Mouse (Mus musculus) limb, embryonic 15.5 days (tissue): Measurements from ENCODE around the gene Pabpc6. TPM values are rescaled to one million over a fixed set of nuclear protein-coding genes. Genes with fewer than 3 reads are reported as not detected.

ENCODE experiments used
- ATAC-seq: fragments of 200-750 bp; cut with Nextera tagmentation; 2 replicates; pipeline ENCODE4 v1.8.0; 2017; ENCODE audit warnings: low read depth, moderate TSS enrichment; ENCODE audit not compliant: insufficient number of reproducible peaks, low FRiP score, low TSS enrichment
- H3K27ac ChIP-seq: fragments of 300-500 bp; sonication (generic); 2 replicates; pipeline ENCODE4 v1.5.1; 2015; ENCODE audit warnings: moderate library complexity, mild to moderate bottlenecking, inconsistent platforms
- H3K27me3 ChIP-seq: fragments of 300-500 bp; sonication (generic); 2 replicates; pipeline ENCODE4 v1.6.1; 2015; ENCODE audit warnings: inconsistent platforms
- H3K36me3 ChIP-seq: fragments of 300-500 bp; sonication (generic); 2 replicates; pipeline ENCODE4 v1.6.1; 2015; ENCODE audit warnings: inconsistent platforms
- H3K4me1 ChIP-seq: fragments of 300-500 bp; sonication (generic); 2 replicates; pipeline ENCODE4 v1.6.1; 2015; ENCODE audit warnings: inconsistent platforms
- H3K4me2 ChIP-seq: fragments of 300-500 bp; sonication (generic); 2 replicates; pipeline ENCODE4 v1.6.1; 2015; ENCODE audit warnings: mild to moderate bottlenecking, inconsistent platforms
- H3K4me3 ChIP-seq: fragments of 300-500 bp; sonication (generic); 2 replicates; pipeline ENCODE4 v1.5.1; 2015; ENCODE audit warnings: mild to moderate bottlenecking, inconsistent platforms
- H3K9ac ChIP-seq: fragments of 300-500 bp; sonication (generic); 2 replicates; pipeline ENCODE4 v1.6.1; 2015; ENCODE audit warnings: inconsistent platforms
- H3K9me3 ChIP-seq: fragments of 300-500 bp; sonication (generic); 2 replicates; pipeline ENCODE4 v1.6.1; 2016; ENCODE audit warnings: inconsistent platforms
- WGBS: fragments of 180-500 bp; shearing (Covaris S2); methylation state at CpG from one replicate; pipeline ENCODE4 v1.1.7; 2015; 5-methylcytosine and 5-hydroxymethylcytosine counted together
- polyA plus RNA-seq: library from polyadenylated mRNA; unstranded; fragments of >200 nt; fragmentation: Nextera tagmentation; extraction: Ambion mirVana; gene quantifications from 2 replicates; pipeline ENCODE4 v1.2.1, GENCODE M21; 2015

The Pabpc6 gene
- polyA plus RNA-seq, 1 experiment from 2014 or later: not detected

DNA sequence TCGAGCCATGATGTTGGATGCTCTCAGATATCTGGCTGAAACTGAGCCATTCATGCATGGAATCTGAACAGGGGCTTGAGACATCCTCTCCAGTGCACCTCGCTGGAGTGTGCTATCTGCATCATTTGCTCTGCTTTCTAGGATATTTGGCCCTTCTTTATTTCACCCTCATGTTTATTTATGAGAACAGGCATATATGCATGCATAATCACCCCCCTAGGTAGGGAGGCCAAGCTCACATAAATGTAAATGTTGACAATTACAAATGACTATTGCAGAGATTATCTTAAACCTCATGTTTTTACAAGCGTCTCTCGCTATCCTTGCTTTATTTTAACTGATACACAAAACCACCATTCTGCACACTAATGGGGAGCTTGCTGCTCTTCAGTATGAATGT lies 21.9 kb downstream of the Pabpc6 start:
- H3K4me3 ChIP-seq: no peak overlapping the region
- no peak overlapping the region for H3K9ac ChIP-seq
- no peak for ATAC-seq
- H3K36me3 ChIP-seq: no peaks in the 10 kb centered on the region
- WGBS: 78% methylated on average over 4 of the region's 4 CpGs
- H3K27ac ChIP-seq: no peak overlapping the region
- H3K4me2 ChIP-seq: no peak overlapping the region
- no peaks in the 10 kb centered on the region for H3K4me1 ChIP-seq
- no peaks in the 10 kb centered on the region for H3K27me3 ChIP-seq
- no peaks in the 10 kb centered on the region for H3K9me3 ChIP-seq

DNA sequence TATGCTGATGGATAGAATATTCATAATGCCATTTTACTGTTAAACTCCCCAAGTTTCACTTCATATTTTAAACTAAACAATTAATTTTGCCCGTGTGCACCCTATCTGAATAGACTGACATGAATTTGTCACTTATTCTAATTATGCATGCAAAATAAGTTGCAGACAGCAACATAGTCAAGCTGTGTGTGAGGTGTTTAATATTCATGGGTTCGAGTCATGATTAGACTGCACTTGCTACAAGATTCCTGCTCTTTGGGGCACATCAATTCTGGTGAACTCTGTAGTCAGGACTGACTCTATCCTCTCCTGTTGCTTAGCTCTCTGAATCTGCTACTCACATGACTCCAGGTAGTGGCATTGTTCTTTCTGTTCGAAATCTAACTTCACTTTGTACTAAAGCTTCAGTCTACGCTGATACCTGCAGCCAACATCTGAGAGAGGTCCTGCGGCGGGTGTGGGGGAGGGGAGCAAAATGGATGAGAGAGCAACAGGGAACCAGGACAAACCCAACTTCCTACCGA lies 25.8 kb downstream of the Pabpc6 start:
- no peak overlapping the region for H3K27ac ChIP-seq
- ATAC-seq: no peak
- no peaks in the 10 kb centered on the region for H3K36me3 ChIP-seq
- no peak overlapping the region for H3K4me2 ChIP-seq
- no peak overlapping the region for H3K4me3 ChIP-seq
- H3K9ac ChIP-seq: no peak overlapping the region
- H3K4me1 ChIP-seq: no peaks in the 10 kb centered on the region
- no peaks in the 10 kb centered on the region for H3K27me3 ChIP-seq
- WGBS: 82% methylated on average over 7 of the region's 7 CpGs
- no peaks in the 10 kb centered on the region for H3K9me3 ChIP-seq

DNA sequence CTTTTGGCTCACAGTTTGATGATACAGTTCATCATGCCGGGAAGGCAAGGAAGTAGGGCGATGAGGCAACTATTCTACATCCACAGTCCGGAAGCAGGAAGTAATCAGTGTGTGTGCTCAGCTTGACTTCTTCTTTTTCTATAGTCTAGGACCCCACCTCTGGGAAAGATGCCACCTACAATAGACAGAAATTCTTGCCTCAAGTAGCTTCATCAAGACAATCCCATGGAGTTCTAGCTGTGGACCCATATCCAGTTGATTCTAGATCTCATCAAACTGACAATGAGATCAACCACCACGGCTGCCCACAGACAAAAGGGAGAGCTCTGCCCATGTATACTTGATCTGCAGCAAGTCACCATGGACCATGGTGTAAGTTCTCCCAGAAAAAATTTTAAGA lies 32.5 kb downstream of the Pabpc6 start:
- Histone ChIP-seq H3K36me3 (no peaks in the 10 kb centered on the region), H3K27ac (no peak overlapping the region), H3K27me3 (no peaks in the 10 kb centered on the region), H3K4me1 (no peaks in the 10 kb centered on the region), H3K4me3 (no peak overlapping the region), H3K4me2 (no peak overlapping the region), H3K9ac (no peak overlapping the region), H3K9me3 (no peaks in the 10 kb centered on the region)
- WGBS: 91% methylated on average over 4 of the region's 4 CpGs
- no peak for ATAC-seq

DNA sequence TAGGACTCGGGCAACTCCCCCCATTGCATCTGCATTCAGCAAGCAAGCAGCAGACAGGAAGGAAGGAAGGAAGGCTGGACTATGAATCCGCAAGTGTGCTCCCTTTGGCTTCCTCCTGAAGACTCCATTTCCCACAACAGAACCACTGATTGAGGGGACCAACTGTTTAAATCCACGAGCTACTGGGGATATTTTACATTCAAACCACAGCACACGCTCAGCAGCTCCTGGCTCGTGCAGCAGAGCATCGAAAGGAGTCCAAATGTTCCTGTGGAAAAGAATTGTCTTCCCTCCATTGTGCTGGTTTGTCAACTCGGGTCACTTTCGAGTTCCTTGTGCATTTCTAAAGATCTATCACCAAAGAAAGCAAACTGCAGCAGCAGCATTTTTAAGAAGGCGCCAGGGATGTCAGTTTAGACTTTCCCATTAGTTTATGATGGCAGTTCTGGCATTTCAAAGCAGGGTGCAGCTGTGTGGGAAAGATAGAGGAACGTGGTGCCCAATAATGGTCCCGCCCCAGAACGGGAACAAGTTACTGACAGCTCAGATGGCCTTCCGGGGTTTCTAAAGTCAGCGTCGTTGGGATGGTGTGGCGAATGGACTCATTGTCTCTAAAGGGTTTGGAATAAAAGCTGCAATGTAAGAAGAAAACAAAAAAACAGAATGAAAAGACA lies 36.8 kb downstream of the Pabpc6 start:
- Histone ChIP-seq H3K4me1 (no peaks in the 10 kb centered on the region), H3K9me3 (no peaks in the 10 kb centered on the region), H3K4me2 (no peak overlapping the region), H3K9ac (no peak overlapping the region), H3K4me3 (no peak overlapping the region), H3K36me3 (no peaks in the 10 kb centered on the region), H3K27ac (no peak overlapping the region), H3K27me3 (no peaks in the 10 kb centered on the region)
- WGBS: 77% methylated on average over 16 of the region's 16 CpGs
- ATAC-seq: no peak

DNA sequence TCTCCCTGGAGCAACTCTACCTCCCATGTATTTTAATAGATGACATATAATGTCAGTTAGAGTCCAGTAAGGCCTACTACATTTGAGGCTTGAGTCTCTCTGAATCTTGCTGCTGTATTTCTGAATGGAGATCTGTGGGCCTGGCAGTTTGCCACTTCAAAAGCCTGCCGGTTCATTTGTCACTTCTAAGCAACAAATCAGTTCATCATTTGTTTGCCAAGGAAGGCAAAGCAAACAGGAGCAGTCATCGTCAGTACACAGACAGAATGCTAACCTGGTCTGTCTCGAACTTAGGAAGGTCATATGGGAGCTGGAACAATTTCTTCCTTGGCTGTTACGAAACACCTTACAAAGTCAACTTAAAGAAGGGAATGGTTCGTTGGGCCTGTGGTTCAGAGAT lies 37.4 kb downstream of the Pabpc6 start:
- no peak for ATAC-seq
- no peak overlapping the region for H3K27ac ChIP-seq
- H3K4me3 ChIP-seq: no peak overlapping the region
- no peaks in the 10 kb centered on the region for H3K27me3 ChIP-seq
- no peak overlapping the region for H3K4me2 ChIP-seq
- no peaks in the 10 kb centered on the region for H3K4me1 ChIP-seq
- 65% methylated on average over 5 of the region's 5 CpGs for WGBS
- no peaks in the 10 kb centered on the region for H3K9me3 ChIP-seq
- H3K36me3 ChIP-seq: no peaks in the 10 kb centered on the region
- no peak overlapping the region for H3K9ac ChIP-seq

DNA sequence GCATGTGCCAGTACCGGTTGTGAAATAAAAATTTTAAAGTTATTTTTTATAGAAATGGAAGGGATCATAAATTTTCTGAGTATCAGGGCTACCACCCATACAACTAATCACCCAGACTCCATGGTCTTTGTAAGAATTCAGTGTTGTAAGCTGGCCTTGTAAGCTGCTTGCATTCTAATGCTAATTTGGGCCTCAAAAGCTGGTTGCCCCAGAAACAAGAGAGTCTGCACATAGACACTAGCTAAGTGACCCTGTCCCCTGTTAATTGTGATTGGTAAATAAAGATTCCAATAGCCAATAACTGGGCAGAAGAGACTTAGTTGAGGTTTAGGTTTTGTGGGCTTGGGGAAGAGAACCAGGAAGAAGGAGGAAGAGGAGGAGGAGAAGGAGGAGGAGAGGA lies 38.4 kb downstream of the Pabpc6 start:
- no peak overlapping the region for H3K4me3 ChIP-seq
- no peaks in the 10 kb centered on the region for H3K4me1 ChIP-seq
- no peaks in the 10 kb centered on the region for H3K27me3 ChIP-seq
- no peak overlapping the region for H3K4me2 ChIP-seq
- H3K9me3 ChIP-seq: no peaks in the 10 kb centered on the region
- H3K27ac ChIP-seq: no peak overlapping the region
- H3K9ac ChIP-seq: no peak overlapping the region
- 60% methylated on average over 1 of the region's 1 CpGs for WGBS
- no peak for ATAC-seq
- H3K36me3 ChIP-seq: no peaks in the 10 kb centered on the region

DNA sequence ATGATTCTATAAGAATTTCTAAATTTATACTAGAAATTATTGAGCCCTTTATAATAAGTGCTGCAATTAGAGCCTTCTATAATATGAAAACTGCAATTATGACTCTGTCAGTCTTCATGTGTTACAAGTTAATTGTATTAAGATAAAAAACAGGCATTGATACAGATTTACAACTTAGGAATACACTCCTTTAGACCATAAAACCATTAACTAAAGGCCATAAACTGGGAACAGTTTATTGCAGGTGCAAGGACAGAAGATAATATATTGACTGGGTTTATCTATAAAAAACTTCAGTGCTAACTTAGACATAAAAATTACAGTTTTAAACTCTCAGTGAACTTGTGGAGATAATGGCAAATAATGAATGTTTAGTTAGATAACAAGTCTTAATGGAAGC lies 42.5 kb downstream of the Pabpc6 start:
- Histone ChIP-seq H3K4me2 (no peak overlapping the region), H3K27ac (no peak overlapping the region), H3K4me3 (no peak overlapping the region), H3K9me3 (no peaks in the 10 kb centered on the region), H3K4me1 (no peaks in the 10 kb centered on the region), H3K9ac (no peak overlapping the region), H3K36me3 (no peaks in the 10 kb centered on the region), H3K27me3 (no peaks in the 10 kb centered on the region)
- ATAC-seq: no peak

Other genes with a start within 250 kb of the Pabpc6 start
- not detected in 2 replicates for gene Gm17728, start 247.7 kb downstream of the Pabpc6 start, polyA plus RNA-seq